Mouse (Mus musculus): Measurements from ENCODE around the gene Mfsd4b5.
"Not testable (repeated sequence)": the region's sequence is repeated elsewhere in the genome, so short reads cannot be mapped to it uniquely, and the experiment has no call there.

Gene Mfsd4b5

GRCm38 (mm10) chr10:39967512-39967911 lies 18.9 kb downstream of the Mfsd4b5 start:
- CTCF ChIA-PET: no interaction called here

- CTCF ChIA-PET: no interaction called here
Observed at GRCm38 (mm10) chr10:39961906-39962305, 24.5 kb downstream of the Mfsd4b5 start.

GRCm38 (mm10) chr10:39960441-39960822 lies 26.0 kb downstream of the Mfsd4b5 start:
- CTCF ChIA-PET: interaction anchor here (0.9 kb wide), 1 partner anchor 93 kb away, joined by 3 read pairs; no protein-coding TSS in a partner anchor

GRCm38 (mm10) chr10:39959761-39960440 lies 26.5 kb downstream of the Mfsd4b5 start, which contains the start of gene Mfsd4b3:
Gene Mfsd4b3 (minus strand): TSS chr10:39960153.
- CTCF ChIA-PET: interaction anchor here (0.9 kb wide), 1 partner anchor 93 kb away, joined by 3 read pairs; no protein-coding TSS in a partner anchor

- CTCF ChIA-PET: no interaction called here
Observed at GRCm38 (mm10) chr10:39958266-39958665, 28.2 kb downstream of the Mfsd4b5 start.

- CTCF ChIA-PET: no interaction called here
Observed at GRCm38 (mm10) chr10:39956340-39956878, 30.0 kb downstream of the Mfsd4b5 start.

GRCm38 (mm10) chr10:39955163-39955562 lies 31.3 kb downstream of the Mfsd4b5 start:
- CTCF ChIA-PET: no interaction called here

- CTCF ChIA-PET: no interaction called here
Observed at GRCm38 (mm10) chr10:39949377-39949954, 37.0 kb downstream of the Mfsd4b5 start.

GRCm38 (mm10) chr10:39947195-39947594 lies 39.3 kb downstream of the Mfsd4b5 start:
- CTCF ChIA-PET: not testable (repeated sequence)

GRCm38 (mm10) chr10:39936553-39936952 lies 49.9 kb downstream of the Mfsd4b5 start:
- CTCF ChIA-PET: no interaction called here

GRCm38 (mm10) chr10:39926616-39927139 lies 59.8 kb downstream of the Mfsd4b5 start, which contains the start of gene Mfsd4b2:
Gene Mfsd4b2 (minus strand): TSS chr10:39926923.
- CTCF ChIA-PET: no interaction called here

GRCm38 (mm10) chr10:39924556-39924955 lies 61.9 kb downstream of the Mfsd4b5 start:
- CTCF ChIA-PET: interaction anchor here (0.6 kb wide), 2 partner anchors 392 to 718 kb away, joined by 4 to 5 read pairs; no protein-coding TSS in a partner anchor

GRCm38 (mm10) chr10:39912616-39913015 lies 73.8 kb downstream of the Mfsd4b5 start:
- CTCF ChIA-PET: no interaction called here

GRCm38 (mm10) chr10:39908768-39909441 lies 77.5 kb downstream of the Mfsd4b5 start:
- CTCF ChIA-PET: no interaction called here
